Mouse (Mus musculus): ENCODE results near the gene Tiam2. TPM values are rescaled to one million over a fixed set of nuclear protein-coding genes. Genes with fewer than 3 reads are reported as not detected.

The Tiam2 gene
- polyA plus RNA-seq, 1 experiment from 2014 or later, result 3.9 TPM

DNA sequence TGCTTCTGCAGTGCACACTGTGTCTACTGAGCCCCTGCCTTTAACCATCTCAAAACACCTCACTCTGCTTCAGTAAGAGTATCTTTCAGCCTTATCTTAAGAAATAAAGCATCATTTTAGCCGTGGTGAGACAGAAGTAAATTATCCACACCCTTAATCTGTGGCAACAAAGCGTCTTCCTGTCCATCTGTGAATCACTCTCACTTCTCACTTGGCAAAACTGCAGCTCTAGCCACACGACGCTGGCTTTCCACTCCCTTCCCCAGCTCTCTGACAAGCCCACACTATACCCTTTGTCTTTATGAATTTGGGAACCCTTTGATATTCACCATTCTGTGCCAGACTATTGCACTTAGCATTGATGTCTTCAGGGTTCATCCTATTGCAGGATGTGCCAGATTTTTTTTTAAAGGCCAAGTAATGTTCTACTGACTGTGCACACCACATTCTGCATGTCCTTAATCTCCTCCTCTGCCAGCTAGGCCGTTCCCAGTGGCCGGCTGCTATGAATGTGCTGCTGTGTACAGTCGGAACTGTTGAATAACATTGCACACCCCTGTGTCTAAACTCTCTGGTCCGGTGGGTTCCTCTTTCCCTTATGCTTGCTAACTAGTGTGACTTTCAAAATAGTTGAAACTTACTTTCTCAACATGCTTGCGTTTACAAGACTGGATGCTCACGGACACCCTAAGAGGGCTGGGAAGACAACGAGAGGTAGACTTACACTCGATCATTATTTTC is 126.4 kb downstream of the Tiam2 start:
- H3K9me3 ChIP-seq (ENCODE audit: control insufficient read depth, low read length), result no peaks in the 10 kb centered on the region
- no peak overlapping the region for H3K9ac ChIP-seq (ENCODE audit: low read length)
- H3K27ac ChIP-seq (replicated peaks in 1 of 2; ENCODE audit: control insufficient read depth in 1 of 2, insufficient read depth in 1 of 2, low read depth in 2 of 2, low read length in 2 of 2), result no peak overlapping the region
- peaks cover 3% of the 10 kb centered on the region in 2 experiments; a peak in 1 of 4 replicates for H3K4me1 ChIP-seq (ENCODE audit: control insufficient read depth in 2 of 2, insufficient read depth in 2 of 2, low read length in 2 of 2)
- no peak for ATAC-seq (ENCODE audit: insufficient number of reproducible peaks, insufficient read depth, low FRiP score, low read depth)
- 78% methylated on average over 12 of the region's 12 CpGs for WGBS
- H3K4me3 ChIP-seq (ENCODE audit: control insufficient read depth in 1 of 2, insufficient read depth in 1 of 2, low read depth in 1 of 2, low read length in 2 of 2), result no peak overlapping the region
- no peak overlapping the region for H3K4me2 ChIP-seq (ENCODE audit: low read length)
- H3K36me3 ChIP-seq (ENCODE audit: control insufficient read depth, insufficient read depth, low read length), result peaks cover 6% of the 10 kb centered on the region; the same call in 1 of the 2 replicates
- H3K27me3 ChIP-seq (ENCODE audit: control insufficient read depth, insufficient read depth, low read length), result no peaks in the 10 kb centered on the region

DNA sequence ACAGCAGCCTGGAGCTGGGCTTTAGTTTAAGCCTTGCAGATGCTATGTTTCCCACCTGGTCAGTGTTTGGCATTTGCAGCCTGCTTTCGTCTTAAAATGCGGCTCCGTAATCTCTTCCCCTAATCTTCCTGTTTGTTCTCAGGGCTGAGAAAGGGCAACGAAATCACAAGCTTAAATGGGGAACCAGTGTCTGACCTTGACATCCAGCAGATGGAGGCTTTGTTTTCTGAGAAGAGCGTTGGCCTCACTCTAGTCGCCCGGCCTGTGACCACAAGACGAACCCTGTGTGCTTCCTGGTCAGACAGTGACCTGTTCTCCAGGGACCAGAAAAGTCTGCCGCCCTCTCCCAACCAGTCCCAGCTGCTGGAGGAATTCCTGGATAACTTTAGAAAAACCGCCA is 127.6 kb downstream of the Tiam2 start:
- Histone ChIP-seq H3K9ac (ENCODE audit: low read length) (no peak overlapping the region), H3K27me3 (ENCODE audit: control insufficient read depth, insufficient read depth, low read length) (no peaks in the 10 kb centered on the region), H3K27ac (replicated peaks in 1 of 2; ENCODE audit: control insufficient read depth in 1 of 2, insufficient read depth in 1 of 2, low read depth in 2 of 2, low read length in 2 of 2) (no peak overlapping the region), H3K36me3 (ENCODE audit: control insufficient read depth, insufficient read depth, low read length) (peaks cover 6% of the 10 kb centered on the region; the same call in 1 of the 2 replicates), H3K4me3 (ENCODE audit: control insufficient read depth in 1 of 2, insufficient read depth in 1 of 2, low read depth in 1 of 2, low read length in 2 of 2) (no peak overlapping the region), H3K4me1 (ENCODE audit: control insufficient read depth in 2 of 2, insufficient read depth in 2 of 2, low read length in 2 of 2) (peaks cover 3% of the 10 kb centered on the region in 2 experiments; a peak in 1 of 4 replicates), H3K9me3 (ENCODE audit: control insufficient read depth, low read length) (no peaks in the 10 kb centered on the region), H3K4me2 (ENCODE audit: low read length) (no peak overlapping the region)
- no peak for ATAC-seq (ENCODE audit: insufficient number of reproducible peaks, insufficient read depth, low FRiP score, low read depth)
- WGBS, result 40% methylated on average over 10 of the region's 10 CpGs

DNA sequence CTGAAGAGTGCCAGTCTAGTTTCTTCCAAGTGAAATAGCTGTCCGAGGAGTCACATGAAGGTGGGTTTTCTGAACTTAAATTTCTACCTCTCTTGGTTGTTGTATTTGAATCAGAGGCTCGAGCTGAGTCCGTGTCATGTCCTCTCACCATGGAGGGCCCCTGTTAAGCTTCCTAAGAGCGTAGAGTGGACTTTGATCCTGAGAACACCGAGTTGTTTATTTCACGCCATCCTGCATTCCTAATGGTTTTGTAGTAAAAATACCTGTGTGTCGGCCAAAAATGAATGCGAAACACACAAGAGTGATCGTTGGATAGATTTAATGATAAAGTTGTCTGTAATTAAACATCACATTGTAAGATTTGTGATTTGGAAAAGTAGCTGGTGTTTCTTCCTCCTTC is 128.5 kb downstream of the Tiam2 start:
- Histone ChIP-seq H3K4me2 (ENCODE audit: low read length) (no peak overlapping the region), H3K27me3 (ENCODE audit: control insufficient read depth, insufficient read depth, low read length) (no peaks in the 10 kb centered on the region)
- 85% methylated on average over 9 of the region's 9 CpGs for WGBS

DNA sequence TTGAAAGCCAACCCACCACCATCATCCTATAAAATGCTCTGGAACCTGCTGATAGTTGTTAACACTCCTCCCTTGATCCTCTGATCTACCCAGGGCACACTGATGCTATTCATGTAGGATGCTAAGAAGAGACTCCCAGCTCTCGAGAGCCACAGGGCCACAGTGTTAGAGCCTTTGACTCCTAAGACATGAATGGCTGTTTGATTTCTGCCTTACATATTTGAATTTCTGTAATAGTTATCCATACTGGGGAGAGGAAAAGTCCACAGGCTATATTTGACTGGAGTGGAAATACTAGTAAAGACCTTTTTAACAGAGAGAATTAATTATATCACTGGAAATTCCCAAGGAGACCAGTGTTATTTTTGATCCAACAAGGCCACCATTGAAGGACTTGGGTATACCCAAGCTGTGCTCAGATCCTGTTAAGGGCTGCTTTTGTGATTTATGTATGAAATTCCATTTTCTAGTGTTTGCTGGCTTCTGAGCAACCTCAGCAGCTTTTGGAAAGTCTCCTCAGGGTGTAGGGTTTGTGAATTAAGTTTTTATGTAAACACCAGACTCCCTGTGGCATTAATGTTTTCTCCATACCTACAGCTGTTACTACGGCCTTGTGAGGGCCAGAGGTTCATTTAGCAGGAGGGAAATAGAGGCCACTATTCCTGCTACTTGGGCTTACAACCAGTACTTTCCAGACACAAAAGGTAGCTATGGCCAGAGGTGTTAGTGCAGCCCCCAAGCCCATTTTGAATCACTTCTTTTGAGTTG is 131.7 kb downstream of the Tiam2 start:
- ATAC-seq (ENCODE audit: insufficient number of reproducible peaks, insufficient read depth, low FRiP score, low read depth), result no peak
- 68% methylated on average over 2 of the region's 2 CpGs for WGBS
- no peak overlapping the region for H3K9ac ChIP-seq (ENCODE audit: low read length)
- H3K4me3 ChIP-seq (ENCODE audit: control insufficient read depth in 1 of 2, insufficient read depth in 1 of 2, low read depth in 1 of 2, low read length in 2 of 2), result no peak overlapping the region
- no peaks in the 10 kb centered on the region for H3K27me3 ChIP-seq (ENCODE audit: control insufficient read depth, insufficient read depth, low read length)
- no peak overlapping the region for H3K27ac ChIP-seq (replicated peaks in 1 of 2; ENCODE audit: control insufficient read depth in 1 of 2, insufficient read depth in 1 of 2, low read depth in 2 of 2, low read length in 2 of 2)
- H3K4me1 ChIP-seq (ENCODE audit: control insufficient read depth in 2 of 2, insufficient read depth in 2 of 2, low read length in 2 of 2), result peaks cover 3% of the 10 kb centered on the region in 2 experiments; a peak in 1 of 4 replicates
- no peaks in the 10 kb centered on the region for H3K36me3 ChIP-seq (ENCODE audit: control insufficient read depth, insufficient read depth, low read length)
- H3K9me3 ChIP-seq (ENCODE audit: control insufficient read depth, low read length), result no peaks in the 10 kb centered on the region
- H3K4me2 ChIP-seq (ENCODE audit: low read length), result no peak overlapping the region

More for the DNA sequence above, 128.5 kb downstream of the Tiam2 start:
- Histone ChIP-seq H3K9ac (ENCODE audit: low read length) (no peak overlapping the region), H3K36me3 (ENCODE audit: control insufficient read depth, insufficient read depth, low read length) (peaks cover 6% of the 10 kb centered on the region; the same call in 1 of the 2 replicates), H3K4me1 (ENCODE audit: control insufficient read depth in 2 of 2, insufficient read depth in 2 of 2, low read length in 2 of 2) (peaks cover 3% of the 10 kb centered on the region in 2 experiments; a peak in 1 of 4 replicates), H3K9me3 (ENCODE audit: control insufficient read depth, low read length) (no peaks in the 10 kb centered on the region), H3K4me3 (ENCODE audit: control insufficient read depth in 1 of 2, insufficient read depth in 1 of 2, low read depth in 1 of 2, low read length in 2 of 2) (no peak overlapping the region), H3K27ac (replicated peaks in 1 of 2; ENCODE audit: control insufficient read depth in 1 of 2, insufficient read depth in 1 of 2, low read depth in 2 of 2, low read length in 2 of 2) (no peak overlapping the region)
- ATAC-seq (ENCODE audit: insufficient number of reproducible peaks, insufficient read depth, low FRiP score, low read depth), result no peak

- Histone ChIP-seq H3K9ac (ENCODE audit: low read length) (no peak overlapping the region), H3K36me3 (ENCODE audit: control insufficient read depth, insufficient read depth, low read length) (no peaks in the 10 kb centered on the region), H3K4me2 (ENCODE audit: low read length) (no peak overlapping the region), H3K9me3 (ENCODE audit: control insufficient read depth, low read length) (no peaks in the 10 kb centered on the region), H3K27ac (replicated peaks in 1 of 2; ENCODE audit: control insufficient read depth in 1 of 2, insufficient read depth in 1 of 2, low read depth in 2 of 2, low read length in 2 of 2) (no peak overlapping the region), H3K4me1 (ENCODE audit: control insufficient read depth in 2 of 2, insufficient read depth in 2 of 2, low read length in 2 of 2) (no peaks in the 10 kb centered on the region), H3K27me3 (ENCODE audit: control insufficient read depth, insufficient read depth, low read length) (no peaks in the 10 kb centered on the region), H3K4me3 (ENCODE audit: control insufficient read depth in 1 of 2, insufficient read depth in 1 of 2, low read depth in 1 of 2, low read length in 2 of 2) (no peak overlapping the region)
- no peak for ATAC-seq (ENCODE audit: insufficient number of reproducible peaks, insufficient read depth, low FRiP score, low read depth)
- whole genome bisulfite sequencing, result 59% methylated on average over 4 of the region's 4 CpGs
These were observed 139.5 kb downstream of the Tiam2 start for GRCm38 (mm10) chr17:3465861-3466260.

DNA sequence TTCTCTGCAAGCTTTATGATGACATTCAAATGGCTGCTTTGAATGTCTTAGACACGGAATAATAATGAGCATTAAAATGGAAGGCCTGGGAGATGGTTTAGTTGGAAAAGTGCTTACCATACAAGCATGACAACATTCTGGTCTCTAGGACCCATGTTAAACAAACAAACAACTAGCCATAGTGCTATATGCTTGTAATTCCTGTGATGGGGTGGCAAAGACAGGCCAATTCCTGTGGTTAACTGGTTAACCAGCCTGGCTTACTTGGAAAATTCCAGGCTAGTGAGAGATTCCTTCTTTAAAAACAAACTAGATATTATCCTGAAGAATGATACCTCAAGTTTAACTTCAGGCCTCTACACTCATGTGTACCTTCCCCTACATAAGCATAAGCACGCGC is 140.3 kb downstream of the Tiam2 start:
- Histone ChIP-seq H3K9ac (ENCODE audit: low read length) (no peak overlapping the region), H3K9me3 (ENCODE audit: control insufficient read depth, low read length) (no peaks in the 10 kb centered on the region), H3K4me1 (ENCODE audit: control insufficient read depth in 2 of 2, insufficient read depth in 2 of 2, low read length in 2 of 2) (no peaks in the 10 kb centered on the region), H3K27me3 (ENCODE audit: control insufficient read depth, insufficient read depth, low read length) (no peaks in the 10 kb centered on the region), H3K36me3 (ENCODE audit: control insufficient read depth, insufficient read depth, low read length) (no peaks in the 10 kb centered on the region), H3K27ac (replicated peaks in 1 of 2; ENCODE audit: control insufficient read depth in 1 of 2, insufficient read depth in 1 of 2, low read depth in 2 of 2, low read length in 2 of 2) (no peak overlapping the region), H3K4me2 (ENCODE audit: low read length) (no peak overlapping the region), H3K4me3 (ENCODE audit: control insufficient read depth in 1 of 2, insufficient read depth in 1 of 2, low read depth in 1 of 2, low read length in 2 of 2) (no peak overlapping the region)
- WGBS, result 94% methylated on average over 3 of the region's 3 CpGs
- no peak for ATAC-seq (ENCODE audit: insufficient number of reproducible peaks, insufficient read depth, low FRiP score, low read depth)

- no peak for ATAC-seq (ENCODE audit: insufficient number of reproducible peaks, insufficient read depth, low FRiP score, low read depth)
- Histone ChIP-seq H3K4me3 (ENCODE audit: control insufficient read depth in 1 of 2, insufficient read depth in 1 of 2, low read depth in 1 of 2, low read length in 2 of 2) (no peak overlapping the region), H3K36me3 (ENCODE audit: control insufficient read depth, insufficient read depth, low read length) (no peaks in the 10 kb centered on the region), H3K9ac (ENCODE audit: low read length) (no peak overlapping the region), H3K27me3 (ENCODE audit: control insufficient read depth, insufficient read depth, low read length) (no peaks in the 10 kb centered on the region), H3K4me1 (ENCODE audit: control insufficient read depth in 2 of 2, insufficient read depth in 2 of 2, low read length in 2 of 2) (no peaks in the 10 kb centered on the region), H3K27ac (replicated peaks in 1 of 2; ENCODE audit: control insufficient read depth in 1 of 2, insufficient read depth in 1 of 2, low read depth in 2 of 2, low read length in 2 of 2) (no peak overlapping the region), H3K4me2 (ENCODE audit: low read length) (no peak overlapping the region), H3K9me3 (ENCODE audit: control insufficient read depth, low read length) (no peaks in the 10 kb centered on the region)
- 84% methylated on average over 8 of the region's 8 CpGs for WGBS
These were observed 141.4 kb downstream of the Tiam2 start for GRCm38 (mm10) chr17:3467636-3468324.

All from heart, embryonic 14.5 days (tissue).